Mouse (Mus musculus): ENCODE results near the gene Dnajb2.
A peak's percentile ranks its signal among the peaks of the same experiment; 100 is the strongest.

DNA sequence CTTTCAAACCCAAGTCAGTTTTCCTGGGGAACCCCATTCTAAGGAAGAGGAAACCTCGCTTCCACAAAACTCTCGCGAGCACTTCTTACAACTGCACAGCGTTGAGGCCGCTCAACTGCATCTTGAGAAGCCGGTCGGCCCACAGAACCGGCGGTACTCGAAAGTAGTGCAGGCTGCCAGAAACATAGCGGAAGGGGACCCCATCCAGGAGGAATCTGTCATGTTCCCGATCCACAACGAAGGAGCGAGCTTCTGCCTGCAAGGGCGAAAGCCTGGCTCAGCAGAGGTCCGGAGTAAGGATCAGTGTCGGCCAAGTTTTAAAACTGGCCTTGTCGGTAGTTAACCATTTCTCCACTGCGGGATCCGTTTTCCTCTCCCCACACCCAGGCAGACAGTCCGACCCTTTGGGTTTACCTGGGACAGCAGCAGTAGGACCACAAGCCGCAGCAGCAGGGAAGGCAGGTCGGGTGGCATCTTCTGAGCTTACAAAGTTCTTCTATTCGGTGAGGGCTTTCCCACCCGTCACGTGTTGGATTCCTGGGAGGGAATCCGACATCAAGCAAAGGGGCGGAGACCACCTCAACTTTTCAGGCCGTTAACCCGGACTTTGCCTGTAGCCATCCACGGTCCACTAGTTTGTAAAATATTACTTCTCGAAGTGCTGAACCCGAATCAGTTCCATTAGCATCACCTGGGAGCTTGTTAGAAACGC is 27.1 kb upstream of the Dnajb2 start:
- TF ChIP-seq CTCF (IDR thresholded peaks at IDR 0.05 in 2 of 3, conservative IDR thresholded peaks at IDR 0.05 in 1 of 3; ENCODE audit: control insufficient read depth in 1 of 3, insufficient read depth in 1 of 3, low read depth in 2 of 3, low read length in 3 of 3, poor library complexity in 1 of 3, severe bottlenecking in 1 of 3) (no peak), ZMIZ1 (IDR thresholded peaks at IDR 0.05; ENCODE audit: low read depth, low read length) (0 out of 2 replicates have a peak, but pooled peaks have one; percentile 69), BHLHE40 (IDR thresholded peaks at IDR 0.05; ENCODE audit: borderline replicate concordance, low read depth, low read length) (peak; percentile 60), ZKSCAN1 (IDR thresholded peaks at IDR 0.05; ENCODE audit: low read depth, low read length) (no peak), MAX (IDR thresholded peaks at IDR 0.05; ENCODE audit: low read length) (peak; percentile 87), POLR2A (IDR thresholded peaks at IDR 0.05; ENCODE audit: control insufficient read depth in 1 of 2, insufficient read depth in 1 of 2, low read depth in 1 of 2, low read length in 2 of 2, poor library complexity in 1 of 2) (peak; percentile 85 to 89), USF2 (IDR thresholded peaks at IDR 0.05; ENCODE audit: borderline replicate concordance in 1 of 2, insufficient read depth in 1 of 2, low read depth in 1 of 2, low read length in 2 of 2) (peak in 1 of 2 experiments; percentile 65; a peak in 2 of 4 replicates), TCF12 (IDR thresholded peaks at IDR 0.05; ENCODE audit: low read depth, low read length) (0 out of 2 replicates have a peak, but pooled peaks have one; percentile 22), CHD1 (IDR thresholded peaks at IDR 0.05; ENCODE audit: low read depth, low read length) (no peak), MYC (IDR thresholded peaks at IDR 0.05; ENCODE audit: low read depth, low read length) (peak; percentile 24; the same call in 1 of the 2 replicates), KAT2A (conservative IDR thresholded peaks at IDR 0.05; ENCODE audit: low read depth, low read length) (no peak; the same call in 1 of the 2 replicates), CHD2 (IDR thresholded peaks at IDR 0.05; ENCODE audit: low read length) (peak; percentile 64), RCOR1 (IDR thresholded peaks at IDR 0.05; ENCODE audit: low read depth, low read length) (no peak), SIN3A (IDR thresholded peaks at IDR 0.05; ENCODE audit: low read length) (peak; percentile 13; the same call in 1 of the 2 replicates)
